Mouse (Mus musculus) 3134 (cell line): ENCODE measurements around the gene Usp48.
A peak's percentile ranks its signal among the peaks of the same experiment; 100 is the strongest.

Source experiments
- DNase-seq: peaks from one replicate; pipeline ENCODE4 v3.0.0-alpha.2; 2011; ENCODE audit warnings: low spot score; ENCODE audit not compliant: insufficient read length; ENCODE audit errors: extremely low read depth

Usp48 gene

DNA sequence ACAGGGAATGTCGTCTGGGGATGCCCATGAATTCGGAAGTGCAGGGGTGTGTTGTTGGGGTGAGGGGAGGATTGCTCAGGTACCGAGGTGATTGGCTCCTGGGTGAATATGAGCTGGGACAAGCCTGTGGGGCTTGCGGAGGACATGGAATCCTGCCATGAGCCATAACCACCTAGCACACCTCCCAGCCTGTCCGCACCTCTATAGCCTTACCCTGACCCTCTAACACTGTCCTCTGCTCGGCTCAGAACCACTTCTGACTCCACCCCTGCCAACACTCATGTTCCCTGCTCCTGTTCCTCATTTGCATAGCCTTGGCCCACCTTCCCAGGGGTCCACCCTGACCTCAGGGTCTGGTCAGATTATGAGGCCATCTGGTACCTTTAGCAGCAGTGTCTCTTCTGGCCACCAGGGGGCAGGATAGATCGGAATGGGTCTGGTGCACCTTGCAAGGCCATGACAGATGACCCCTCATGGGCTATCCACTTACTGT, 89.5 kb downstream of the Usp48 start:
- DNase-seq, result no peak

DNA sequence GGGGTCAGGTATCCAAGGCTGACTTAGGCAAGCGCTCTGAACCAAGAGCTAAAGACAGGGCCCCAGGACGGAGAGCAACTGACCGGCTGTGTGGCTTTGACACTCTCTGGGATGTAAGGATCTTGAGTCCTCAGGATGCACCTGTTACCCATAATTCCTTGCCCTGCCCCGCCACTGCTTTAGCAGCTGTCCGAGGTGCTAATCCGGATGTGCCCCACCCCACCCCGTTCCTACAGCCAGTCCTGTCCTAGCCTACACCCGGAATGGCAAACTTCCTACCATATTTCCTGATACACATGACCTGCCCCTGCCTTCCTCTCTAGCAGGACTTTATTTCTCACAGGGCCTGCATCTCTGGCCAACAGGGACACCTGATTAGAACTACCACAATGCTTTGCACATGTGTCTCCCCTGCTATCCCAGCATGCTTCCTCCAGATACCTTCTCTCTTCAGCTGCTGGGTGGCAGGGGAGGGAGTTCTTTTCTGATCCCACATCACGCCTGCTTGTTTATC, 91.3 kb downstream of the Usp48 start:
- no peak for DNase-seq

- DNase-seq, result no peak
Observed at GRCm38 (mm10) chr4:137686303-137686702, 92.7 kb downstream of the Usp48 start.

GRCm38 (mm10) chr4:137687234-137687825, 93.8 kb downstream of the Usp48 start:
- no peak for DNase-seq

- DNase-seq, result no peak
Observed at GRCm38 (mm10) chr4:137692107-137692902, 98.8 kb downstream of the Usp48 start.

DNA sequence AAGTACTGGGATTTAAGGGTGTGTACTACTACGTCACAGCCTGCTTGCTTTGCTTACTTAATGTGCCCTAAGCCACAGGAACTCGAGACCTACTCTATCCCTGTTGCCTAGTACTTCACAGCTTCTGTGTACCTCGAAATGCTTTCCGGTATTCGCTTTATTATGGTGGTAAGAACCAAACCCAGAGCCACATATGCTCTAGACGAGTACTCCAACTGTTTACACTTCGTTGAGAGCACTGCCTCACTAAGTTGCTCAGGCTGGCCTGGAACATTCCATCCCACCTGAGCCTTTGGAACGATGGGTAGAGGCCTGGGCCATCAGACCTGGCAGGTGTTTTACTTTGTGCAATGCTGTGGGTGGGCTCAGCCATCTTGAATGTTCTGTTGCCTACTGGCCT, 101.7 kb downstream of the Usp48 start:
- DNase-seq, result no peak

GRCm38 (mm10) chr4:137695900-137696299, 102.3 kb downstream of the Usp48 start:
- DNase-seq, result no peak

GRCm38 (mm10) chr4:137697156-137697885, 103.8 kb downstream of the Usp48 start:
- DNase-seq, result no peak

GRCm38 (mm10) chr4:137698076-137698985, 104.8 kb downstream of the Usp48 start:
- no peak for DNase-seq

GRCm38 (mm10) chr4:137699264-137700211, 106.0 kb downstream of the Usp48 start:
- DNase-seq, result no peak

- DNase-seq, result no peak
Observed at GRCm38 (mm10) chr4:137700960-137701359, 107.4 kb downstream of the Usp48 start.

GRCm38 (mm10) chr4:137703077-137703476, 109.5 kb downstream of the Usp48 start:
- peak; percentile 39 for DNase-seq

- no peak for DNase-seq
Observed at GRCm38 (mm10) chr4:137704561-137704960, 111.0 kb downstream of the Usp48 start.

GRCm38 (mm10) chr4:137705379-137705778, 111.8 kb downstream of the Usp48 start:
- no peak for DNase-seq

GRCm38 (mm10) chr4:137706510-137706909, 113.0 kb downstream of the Usp48 start:
- no peak for DNase-seq

DNA sequence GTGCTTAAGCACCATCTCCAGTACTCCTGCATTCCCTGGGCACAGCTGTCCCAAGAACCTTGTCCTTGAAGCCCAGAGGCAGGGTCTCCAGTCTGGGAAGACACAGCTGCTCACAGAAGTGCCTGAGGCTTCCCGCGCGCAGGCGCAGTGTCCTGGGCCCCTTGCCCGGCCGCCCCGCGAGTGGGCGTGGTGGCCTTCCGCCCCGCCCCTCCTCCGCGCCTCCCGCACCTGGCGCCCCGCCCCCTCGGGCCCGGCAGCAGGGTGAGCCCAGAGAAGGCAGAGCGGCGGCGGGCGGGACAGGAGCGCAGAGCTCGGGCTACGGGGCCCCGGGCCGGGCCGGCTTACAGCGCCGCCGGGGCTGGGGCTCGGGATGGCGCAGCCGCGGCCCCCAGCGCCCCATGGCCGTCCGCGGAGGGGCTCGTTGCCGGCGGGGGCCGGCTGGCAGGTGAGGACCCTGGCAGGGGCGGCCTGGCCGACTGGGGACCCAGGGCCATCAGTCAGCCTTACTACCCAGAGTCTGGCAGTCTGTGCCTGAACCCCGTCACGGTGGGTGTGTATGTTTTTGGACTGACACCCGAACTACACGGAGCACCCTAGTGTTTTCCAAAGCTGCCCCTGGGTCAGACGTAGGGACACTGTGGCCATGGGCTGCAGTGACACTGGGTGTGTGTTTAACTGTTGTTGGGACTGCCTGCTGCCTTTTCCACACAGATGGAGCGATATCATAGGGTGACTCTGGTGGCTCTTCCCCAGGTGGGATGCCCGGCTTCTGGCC, 113.8 kb downstream of the Usp48 start:
- DNase-seq, result peak; percentile 69
